Mouse (Mus musculus) kidney, embryonic 15.5 days (tissue): Measurements from ENCODE around the gene Ttpal. TPM values are rescaled to one million over a fixed set of nuclear protein-coding genes. Genes with fewer than 3 reads are reported as not detected.
"Not testable (repeated sequence)": the region's sequence is repeated elsewhere in the genome, so short reads cannot be mapped to it uniquely, and the experiment has no call there.

Experiments used
- ATAC-seq: fragments of 200-750 bp; cut with Nextera tagmentation; replicated peaks from 2 replicates; pipeline ENCODE4 v1.8.0; 2017; ENCODE audit warnings: moderate TSS enrichment; ENCODE audit not compliant: low FRiP score
- H3K27ac ChIP-seq: fragments of 300-500 bp; sonication (generic); 2 replicates; pipeline ENCODE4 v1.5.1; 2015; ENCODE audit warnings: mild to moderate bottlenecking, inconsistent platforms
- H3K27me3 ChIP-seq: fragments of 300-500 bp; sonication (generic); 2 replicates; pipeline ENCODE4 v1.6.1; 2015; ENCODE audit warnings: inconsistent platforms
- H3K36me3 ChIP-seq: fragments of 300-500 bp; sonication (generic); 2 replicates; pipeline ENCODE4 v1.6.1; 2015; ENCODE audit warnings: inconsistent platforms
- H3K4me1 ChIP-seq: fragments of 300-500 bp; sonication (generic); 2 replicates; pipeline ENCODE4 v1.6.1; 2015; ENCODE audit warnings: inconsistent platforms
- H3K4me2 ChIP-seq: fragments of 300-500 bp; sonication (generic); 2 replicates; pipeline ENCODE4 v1.6.1; 2015; ENCODE audit warnings: moderate library complexity, mild to moderate bottlenecking, inconsistent platforms
- H3K4me3 ChIP-seq: fragments of 300-500 bp; sonication (generic); replicated peaks from 2 replicates; pipeline ENCODE4 v1.5.1; 2015; ENCODE audit warnings: mild to moderate bottlenecking, inconsistent platforms
- H3K9ac ChIP-seq: fragments of 300-500 bp; sonication (generic); 2 replicates; pipeline ENCODE4 v1.6.1; 2015; ENCODE audit warnings: mild to moderate bottlenecking, inconsistent platforms
- H3K9me3 ChIP-seq: fragments of 300-500 bp; sonication (generic); replicated peaks from 2 replicates; pipeline ENCODE4 v1.6.1; 2016; ENCODE audit warnings: inconsistent platforms
- WGBS: fragments of 180-500 bp; shearing (Covaris S2); methylation state at CpG from one replicate; pipeline ENCODE4 v1.1.7; 2015; ENCODE audit warnings: mixed read lengths; 5-methylcytosine and 5-hydroxymethylcytosine counted together
- polyA plus RNA-seq: library from polyadenylated mRNA; unstranded; fragments of >200 nt; fragmentation: Nextera tagmentation; extraction: Ambion mirVana; gene quantifications from 2 replicates; pipeline ENCODE4 v1.2.1, GENCODE M21; 2015

Ttpal gene
- polyA plus RNA-seq, 1 experiment from 2014 or later: 30.6 TPM

DNA sequence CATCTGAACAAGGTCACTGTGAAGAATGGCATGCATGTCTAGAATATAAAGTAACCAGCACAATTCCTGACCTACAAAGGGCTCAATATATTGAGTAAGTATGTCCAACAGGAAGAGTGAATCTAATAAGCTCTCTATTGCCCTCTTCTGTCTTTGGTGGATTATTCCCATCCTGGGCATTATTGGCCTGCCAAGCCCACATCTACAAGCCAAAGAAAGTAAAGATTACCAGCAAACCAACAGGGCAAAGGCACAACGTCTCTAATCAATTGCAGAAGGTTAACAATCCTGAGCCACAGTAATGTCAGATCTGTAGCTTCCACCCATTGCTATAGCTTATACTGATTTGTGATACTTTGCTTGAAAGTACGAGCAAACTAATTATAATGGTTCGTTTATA lies 38.4 kb downstream of the Ttpal start:
- H3K9me3 ChIP-seq: no peaks in the 10 kb centered on the region
- no peak overlapping the region for H3K4me2 ChIP-seq
- WGBS: 87% methylated on average over 3 of the region's 3 CpGs
- H3K27ac ChIP-seq: peak overlapping the region; percentile 100; the same call in 1 of the 2 replicates
- no peaks in the 10 kb centered on the region for H3K27me3 ChIP-seq
- no peak overlapping the region for H3K9ac ChIP-seq
- peaks cover 30% of the 10 kb centered on the region for H3K36me3 ChIP-seq
- H3K4me3 ChIP-seq: no peak overlapping the region
- ATAC-seq: no peak
- peaks cover 46% of the 10 kb centered on the region for H3K4me1 ChIP-seq

DNA sequence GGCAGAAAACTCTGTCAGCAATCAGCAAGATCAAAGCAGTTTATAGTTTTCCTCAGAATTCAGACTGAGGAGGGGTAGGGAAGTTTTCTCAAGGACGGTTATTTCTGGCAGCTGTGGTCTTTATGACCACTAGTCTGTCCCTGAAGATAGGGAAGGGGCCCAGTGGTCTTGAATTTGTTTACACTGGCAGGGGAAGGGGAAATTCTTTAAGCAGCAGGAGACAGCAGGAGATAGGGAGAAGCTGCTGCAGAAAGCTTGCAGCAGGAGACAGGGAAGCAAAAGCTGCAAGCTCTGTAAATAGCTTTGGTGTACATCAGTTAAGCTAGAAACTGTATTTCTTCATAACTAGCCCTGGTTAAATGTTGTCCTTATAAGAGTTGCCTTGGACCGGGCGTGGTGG lies 39.6 kb downstream of the Ttpal start:
- no peak overlapping the region for H3K9ac ChIP-seq
- WGBS: 52% methylated on average over 3 of the region's 3 CpGs
- peak overlapping the region; percentile 3; the same call in 1 of the 2 replicates for H3K4me3 ChIP-seq
- H3K27ac ChIP-seq: peak overlapping the region; percentile 100
- peaks cover 20% of the 10 kb centered on the region; the same call in 1 of the 2 replicates for H3K36me3 ChIP-seq
- H3K27me3 ChIP-seq: no peaks in the 10 kb centered on the region
- H3K4me1 ChIP-seq: peaks cover 46% of the 10 kb centered on the region
- H3K4me2 ChIP-seq: peak overlapping the region; percentile 14; the same call in 1 of the 2 replicates
- no peaks in the 10 kb centered on the region for H3K9me3 ChIP-seq
- no peak for ATAC-seq

DNA sequence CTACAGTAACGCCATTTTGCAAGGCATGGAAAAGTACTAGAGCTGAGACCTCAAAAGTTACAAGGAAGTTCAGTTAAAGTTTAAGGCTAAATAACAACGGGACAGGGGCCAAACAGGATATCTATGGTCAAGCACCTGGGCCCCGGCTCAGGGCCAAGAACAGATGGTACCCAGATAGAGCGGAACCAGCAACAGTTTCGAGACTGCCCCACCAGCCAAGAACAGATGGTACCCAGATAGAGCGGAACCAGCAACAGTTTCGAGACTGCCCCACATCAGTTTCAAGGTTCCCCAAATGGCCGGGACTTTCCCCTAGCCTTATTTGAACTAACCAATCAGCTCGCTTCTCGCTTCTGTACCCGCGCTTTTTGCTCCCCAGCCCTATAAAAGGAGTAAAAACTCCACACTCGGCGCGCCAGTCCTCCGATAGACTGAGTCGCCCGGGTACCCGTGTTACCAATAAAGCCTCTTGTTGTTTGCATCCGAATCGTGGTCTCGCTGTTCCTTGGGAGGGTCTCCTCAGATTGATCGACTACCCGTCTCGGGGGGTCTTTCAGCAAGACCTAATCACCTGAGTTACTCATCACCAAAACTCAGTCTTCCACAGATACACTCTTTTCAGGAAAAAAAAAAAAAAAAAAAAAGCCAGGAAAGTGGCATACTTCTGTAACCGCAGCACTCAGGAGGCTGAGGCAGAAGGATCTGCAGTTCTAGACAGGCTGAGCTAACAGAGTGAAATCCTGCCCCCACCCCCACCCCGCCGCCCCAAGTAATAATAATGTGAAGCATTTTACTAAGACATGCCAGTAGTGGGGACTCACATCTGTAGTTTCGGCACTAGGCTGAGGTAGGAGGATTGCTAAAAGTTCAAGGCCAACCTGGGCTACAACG lies 40.8 kb downstream of the Ttpal start:
- no peaks in the 10 kb centered on the region for H3K9me3 ChIP-seq
- H3K9ac ChIP-seq: peak overlapping the region; percentile 96; the same call in 1 of the 2 replicates
- peak overlapping the region; percentile 100 for H3K27ac ChIP-seq
- H3K4me3 ChIP-seq: peak overlapping the region; percentile 97
- ATAC-seq: no peak
- 87% methylated on average over 30 of the region's 30 CpGs for WGBS
- H3K36me3 ChIP-seq: peaks cover 9% of the 10 kb centered on the region; the same call in 1 of the 2 replicates
- peaks cover 46% of the 10 kb centered on the region for H3K4me1 ChIP-seq
- peak overlapping the region; percentile 67 for H3K4me2 ChIP-seq
- no peaks in the 10 kb centered on the region for H3K27me3 ChIP-seq

DNA sequence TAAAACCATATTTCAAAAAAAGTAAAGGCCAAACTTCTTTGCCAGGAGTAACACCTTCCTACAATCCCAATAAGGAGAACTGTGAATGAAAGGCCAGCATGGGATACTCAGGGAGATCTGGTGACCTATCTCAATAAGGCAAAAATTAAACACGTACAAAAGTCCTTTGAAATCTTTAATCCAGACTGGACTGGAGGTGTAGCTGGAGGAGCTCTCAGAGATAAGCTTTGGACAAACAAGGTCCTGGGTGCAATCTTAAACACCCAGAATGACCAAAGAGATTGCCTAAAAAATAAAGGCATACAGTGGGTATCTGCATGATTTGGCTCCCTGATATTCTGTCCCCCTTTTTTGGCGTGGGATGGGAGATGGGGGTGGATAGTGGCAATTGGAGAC lies 41.5 kb downstream of the Ttpal start:
- Histone ChIP-seq H3K27ac (peak overlapping the region; percentile 100; the same call in 1 of the 2 replicates), H3K9me3 (no peaks in the 10 kb centered on the region), H3K9ac (peak overlapping the region; percentile 96), H3K36me3 (0 out of 2 replicates have a peak, but pooled peaks cover 8% of the 10 kb centered on the region), H3K4me1 (peaks cover 46% of the 10 kb centered on the region), H3K27me3 (no peaks in the 10 kb centered on the region), H3K4me2 (peak overlapping the region; percentile 67), H3K4me3 (peak overlapping the region; percentile 97)
- no peak for ATAC-seq
- WGBS: 64% methylated on average over 2 of the region's 2 CpGs

DNA sequence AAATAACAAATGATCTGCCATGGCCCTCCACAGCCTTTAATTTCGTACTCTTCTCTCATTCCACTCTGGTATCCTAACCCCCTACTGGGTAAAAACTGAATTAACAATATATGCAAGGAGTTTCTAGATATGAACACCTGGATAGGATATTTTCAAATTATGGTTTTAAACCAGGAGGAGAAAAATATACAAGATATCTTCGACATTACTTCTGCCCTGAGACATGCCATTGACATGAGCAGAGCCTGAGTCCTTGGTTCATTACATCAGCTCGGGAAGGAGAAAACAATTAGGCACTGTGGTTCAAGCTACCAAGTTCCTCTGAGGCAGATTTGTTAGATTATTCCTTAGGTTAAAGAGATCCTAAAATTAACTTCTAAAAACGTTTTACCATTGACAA lies 41.9 kb downstream of the Ttpal start:
- Histone ChIP-seq H3K9me3 (no peaks in the 10 kb centered on the region), H3K4me3 (peak overlapping the region; percentile 97), H3K27ac (peak overlapping the region; percentile 100), H3K27me3 (no peaks in the 10 kb centered on the region), H3K4me2 (peak overlapping the region; percentile 67), H3K36me3 (0 out of 2 replicates have a peak, but pooled peaks cover 8% of the 10 kb centered on the region), H3K4me1 (peaks cover 45% of the 10 kb centered on the region), H3K9ac (peak overlapping the region; percentile 96)
- WGBS: 3% methylated on average over 4 of the region's 4 CpGs
- no peak for ATAC-seq

DNA sequence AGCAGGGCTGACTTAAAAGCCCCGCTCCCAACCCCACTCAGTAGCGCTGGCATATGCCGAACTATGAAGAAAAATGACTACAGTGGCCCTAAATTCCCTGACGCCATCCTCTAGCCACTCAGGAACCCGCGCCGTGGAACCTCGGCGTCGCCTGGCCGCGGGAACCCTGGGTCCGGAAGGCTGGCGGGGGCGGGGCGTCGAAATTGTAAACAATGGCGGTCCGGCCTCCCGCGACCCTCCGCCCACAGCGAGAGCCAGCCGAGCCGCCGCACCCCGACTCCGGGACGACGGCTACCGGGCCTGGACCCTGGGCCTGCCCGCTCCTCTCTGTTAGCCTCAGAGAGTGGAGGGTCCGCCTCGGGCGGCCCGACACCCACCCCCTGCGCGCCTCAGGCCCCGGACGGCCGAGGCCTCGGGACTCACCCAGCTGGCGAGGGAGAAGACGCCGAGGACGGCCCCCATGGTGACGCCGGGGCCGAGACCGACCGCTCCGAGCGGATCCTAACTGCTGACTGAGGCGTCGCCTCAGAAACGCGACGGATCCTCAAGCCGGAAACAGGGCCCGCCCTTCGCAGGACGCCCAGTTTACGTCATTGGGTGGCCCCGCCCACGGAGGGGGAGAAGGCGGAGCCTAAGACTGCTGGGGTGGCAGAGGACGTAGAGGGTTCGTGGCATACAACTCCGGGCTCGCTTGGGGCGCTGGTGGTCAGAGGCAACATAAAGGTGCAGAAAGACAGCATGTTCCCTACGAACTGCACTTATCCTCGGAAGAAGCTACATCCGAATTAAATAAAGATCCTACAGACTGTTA lies 42.7 kb downstream of the Ttpal start, which contains the start of gene Serinc3:
Gene Serinc3, minus strand, starts transcription at position 557 of the 811 bp plus-strand sequence.
- Histone ChIP-seq H3K9me3 (no peaks in the 10 kb centered on the region), H3K27ac (peak within 1 kb of the TSS; percentile 100), H3K36me3 (0 out of 2 replicates have a peak, but pooled peaks cover 6% of the 10 kb centered on the region), H3K27me3 (no peaks in the 10 kb centered on the region), H3K4me3 (peak within 1 kb of the TSS; percentile 97), H3K9ac (peak within 1 kb of the TSS; percentile 96), H3K4me2 (peak within 1 kb of the TSS; percentile 67), H3K4me1 (peaks cover 41% of the 10 kb centered on the region)
- peak; percentile 96 for ATAC-seq
- under 1% methylated on average over 71 of the region's 74 CpGs for WGBS

DNA sequence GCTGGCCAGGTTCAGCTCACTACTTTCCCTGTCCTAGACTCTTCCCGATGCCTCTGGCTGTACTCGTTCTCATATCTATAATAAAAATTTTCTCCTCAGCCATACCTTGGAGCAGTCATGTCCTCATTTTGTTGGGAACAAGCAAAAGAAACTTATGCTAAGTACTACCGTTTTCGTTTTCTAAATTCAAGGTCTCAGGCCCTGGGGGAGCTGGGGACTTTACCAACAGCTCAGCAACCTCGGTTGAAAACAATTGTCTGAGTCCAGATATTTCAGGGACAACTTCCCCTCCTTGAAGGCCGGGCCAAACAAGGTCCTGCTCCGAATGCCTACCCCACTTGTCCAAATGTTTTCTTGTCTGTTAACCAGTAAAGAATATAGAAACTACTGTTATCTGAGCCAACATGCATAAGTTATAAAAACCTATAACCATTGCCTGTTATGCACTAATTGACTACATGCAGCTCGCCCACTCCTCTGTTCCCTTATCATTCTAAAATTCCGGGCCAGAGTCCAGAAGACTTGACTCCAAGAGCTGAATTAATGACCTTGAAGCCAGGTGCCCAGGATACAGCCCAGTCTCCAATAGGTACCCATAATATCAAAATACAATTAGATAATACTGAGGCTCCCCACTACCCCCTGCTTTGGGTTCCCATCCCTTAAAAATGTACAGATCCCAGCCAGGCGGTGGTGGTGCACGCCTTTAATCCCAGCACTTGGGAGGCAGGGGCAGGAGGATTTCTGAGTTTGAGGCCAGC lies 43.8 kb downstream of the Ttpal start:
- 0 out of 2 replicates have a peak, but pooled peaks have one; percentile 0 for ATAC-seq
- Histone ChIP-seq H3K4me3 (no peak overlapping the region; the same call in 1 of the 2 replicates), H3K27me3 (no peaks in the 10 kb centered on the region), H3K27ac (peak overlapping the region; percentile 100), H3K4me1 (peaks cover 34% of the 10 kb centered on the region), H3K36me3 (no peaks in the 10 kb centered on the region), H3K9ac (no peak overlapping the region), H3K9me3 (peaks cover 10% of the 10 kb centered on the region), H3K4me2 (no peak overlapping the region)
- WGBS: 77% methylated on average over 11 of the region's 11 CpGs

DNA sequence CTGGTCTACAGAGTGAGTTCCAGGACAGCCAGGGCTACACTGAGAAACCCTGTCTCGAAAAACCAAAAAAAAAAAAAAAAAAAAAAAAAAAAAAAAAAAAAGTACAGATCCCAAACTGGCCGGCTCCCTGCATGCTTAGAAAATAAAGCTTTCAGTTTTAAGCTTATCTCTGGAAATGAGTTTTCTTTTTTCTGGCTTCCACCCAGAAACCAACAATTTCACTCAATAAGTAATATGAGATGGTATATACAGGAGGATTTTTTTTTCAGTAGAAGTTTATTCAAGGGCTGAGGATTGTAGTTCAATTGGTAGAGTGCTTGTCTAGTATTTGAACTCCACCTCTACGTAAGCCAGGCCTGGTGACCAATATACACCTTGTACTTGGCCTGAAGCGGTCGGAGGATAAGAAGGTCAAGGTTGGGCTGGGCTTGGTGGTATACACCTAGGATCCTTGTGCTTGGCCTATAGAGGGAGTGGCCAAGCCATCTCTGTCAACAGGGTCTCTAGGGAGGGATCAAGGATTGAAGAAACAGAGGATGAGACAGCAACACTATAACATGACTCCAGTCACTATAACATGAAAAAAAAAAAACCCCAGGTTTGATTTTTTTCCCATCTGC lies 44.5 kb downstream of the Ttpal start:
- H3K36me3 ChIP-seq: no peaks in the 10 kb centered on the region
- 89% methylated on average over 5 of the region's 5 CpGs for WGBS

DNA sequence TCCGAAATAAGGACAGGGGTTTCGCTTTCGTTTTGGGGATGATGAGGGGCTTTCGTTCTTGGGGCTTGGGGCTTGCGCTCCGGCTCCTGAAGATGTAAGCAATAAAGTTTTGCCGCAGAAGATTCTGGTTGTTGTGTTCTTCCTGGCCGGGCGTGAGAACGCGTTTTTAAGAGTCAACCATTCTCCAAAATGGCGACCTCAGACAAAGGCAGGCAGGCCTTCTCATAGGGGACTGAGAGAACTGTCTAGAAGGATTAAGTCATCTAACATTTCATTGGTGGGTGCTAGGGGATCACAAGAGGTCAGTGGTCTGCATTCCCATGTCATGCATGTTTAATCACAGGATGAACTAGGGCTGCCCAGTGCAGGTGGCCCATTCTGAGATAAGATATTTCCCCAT lies 53.6 kb downstream of the Ttpal start:
- ATAC-seq, H3K4me2 ChIP-seq, H3K4me3 ChIP-seq, H3K27me3 ChIP-seq, H3K36me3 ChIP-seq, H3K27ac ChIP-seq, H3K9me3 ChIP-seq, H3K9ac ChIP-seq: not testable (repeated sequence)
- WGBS: 96% methylated on average over 9 of the region's 12 CpGs
- H3K4me1 ChIP-seq: peaks cover 20% of the 10 kb centered on the region

More for the DNA sequence above, 44.5 kb downstream of the Ttpal start:
- H3K4me1 ChIP-seq: peaks cover 27% of the 10 kb centered on the region
- ATAC-seq: no peak
- H3K4me2 ChIP-seq: no peak overlapping the region
- H3K9ac ChIP-seq: no peak overlapping the region
- no peak overlapping the region for H3K4me3 ChIP-seq
- H3K27ac ChIP-seq: no peak overlapping the region
- peaks cover 10% of the 10 kb centered on the region for H3K9me3 ChIP-seq
- H3K27me3 ChIP-seq: no peaks in the 10 kb centered on the region

DNA sequence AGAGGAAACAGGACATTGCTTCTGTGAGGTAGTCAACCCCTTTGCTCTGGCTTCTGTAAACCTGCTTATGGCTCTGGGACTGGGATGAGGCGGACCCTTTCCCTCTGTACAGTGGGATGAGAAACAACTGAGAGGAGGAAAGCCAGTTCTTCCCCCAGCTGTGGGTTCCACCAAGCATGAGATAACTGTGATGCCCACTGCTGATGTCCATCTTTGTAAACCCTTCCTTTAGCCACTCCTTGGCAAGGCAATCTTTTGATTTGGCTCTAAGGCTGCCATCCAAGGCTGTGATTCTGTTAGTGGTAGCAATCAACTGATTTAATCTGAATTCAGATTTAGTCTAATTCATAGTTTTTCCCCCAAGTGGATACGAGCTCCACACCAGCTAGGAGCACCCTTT lies 55.4 kb downstream of the Ttpal start:
- Histone ChIP-seq H3K27me3 (no peaks in the 10 kb centered on the region), H3K9me3 (no peaks in the 10 kb centered on the region), H3K27ac (no peak overlapping the region), H3K9ac (no peak overlapping the region), H3K4me2 (no peak overlapping the region), H3K4me1 (peaks cover 38% of the 10 kb centered on the region), H3K4me3 (no peak overlapping the region), H3K36me3 (no peaks in the 10 kb centered on the region)
- no peak for ATAC-seq
- 87% methylated on average over 2 of the region's 2 CpGs for WGBS
